Mouse (Mus musculus) urinary bladder, postnatal 10 days (tissue): ENCODE data around the gene Sytl1.

ENCODE experiments used
- DNase-seq: peaks from one replicate; pipeline ENCODE4 v3.0.0; 2022; ENCODE audit warnings: low spot score

Gene Sytl1

DNA sequence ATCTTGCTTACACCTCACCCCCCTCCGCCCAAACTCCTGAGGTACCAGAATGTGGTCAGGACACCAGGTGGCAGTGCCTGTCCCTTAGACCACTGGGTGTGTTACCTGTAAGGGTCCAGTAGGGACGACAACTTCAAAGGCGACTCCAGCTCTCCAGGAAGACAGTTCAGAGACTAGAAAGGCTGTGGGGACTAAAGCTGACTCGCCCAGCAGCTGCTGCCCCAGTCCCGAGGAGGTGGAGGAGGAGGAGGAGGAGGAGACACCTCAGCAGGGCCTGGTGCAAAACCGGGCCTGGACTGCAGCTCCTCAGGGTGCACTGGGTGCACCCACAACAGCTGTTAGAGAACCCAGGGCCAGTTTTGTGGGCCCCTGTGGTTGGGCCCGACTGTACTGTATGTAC is at the start of gene Sytl1:
TSS of gene Sytl1 (minus strand) at position 232 of the 400 bp plus-strand sequence.
- DNase-seq, result no peak

DNA sequence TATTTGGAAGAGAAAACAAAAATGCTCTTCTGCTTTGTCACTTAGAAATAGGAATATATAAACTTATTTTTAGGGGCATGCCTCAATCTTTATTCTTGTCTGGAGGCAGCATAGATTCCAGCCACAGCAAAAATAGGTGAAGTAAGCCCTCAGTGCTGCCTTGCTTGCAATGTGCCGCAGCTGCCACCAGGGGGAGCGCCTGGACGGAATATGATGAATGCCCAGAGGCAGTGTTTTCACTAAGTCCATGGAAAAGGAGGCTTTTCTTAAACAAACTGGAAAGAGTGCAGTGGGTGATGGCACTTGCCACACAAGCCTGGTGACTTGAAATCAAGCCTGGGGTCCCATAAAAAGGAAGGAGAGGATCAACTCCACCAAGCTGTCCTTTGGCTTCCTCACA is 47.0 kb upstream of the Sytl1 start:
- peak; percentile 76 for DNase-seq

DNA sequence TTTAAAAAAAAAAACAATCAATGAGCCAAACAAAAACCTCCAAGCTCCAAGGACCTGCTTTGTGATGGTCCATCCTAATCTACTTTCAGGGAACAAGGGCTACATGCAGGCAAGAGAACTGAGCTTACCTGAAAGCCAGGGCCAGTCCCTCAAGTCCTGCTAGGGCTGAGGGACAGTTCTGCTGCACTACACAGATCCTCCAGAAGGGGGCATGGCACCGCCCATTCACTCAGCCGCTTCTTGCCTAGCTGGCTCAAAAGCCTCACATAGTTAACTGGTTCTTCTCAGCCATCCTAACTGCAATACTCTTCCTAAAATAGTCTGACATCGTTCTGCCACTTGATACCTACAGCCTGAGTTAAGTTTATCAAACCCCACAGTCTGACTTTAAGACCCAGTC is 44.4 kb upstream of the Sytl1 start:
- no peak for DNase-seq

DNA sequence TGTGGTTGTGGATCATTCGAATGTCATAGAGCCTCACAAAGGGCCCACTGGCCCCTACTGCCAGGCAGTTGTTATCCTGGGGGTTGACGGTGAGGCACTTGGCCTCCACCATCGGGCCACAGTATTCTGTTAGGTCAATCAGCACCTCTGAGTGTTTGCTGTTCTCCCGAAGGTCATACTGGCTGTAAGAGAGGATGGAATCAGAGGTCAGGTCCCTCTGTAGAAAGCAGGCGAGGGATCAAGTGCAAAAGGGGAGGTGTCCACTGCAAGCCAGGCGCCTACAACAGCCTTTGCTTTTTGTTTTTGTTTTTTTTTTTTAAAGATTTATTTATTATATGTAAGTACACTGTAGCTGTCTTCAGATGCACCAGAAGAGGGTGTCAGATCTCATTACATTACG is 42.9 kb upstream of the Sytl1 start:
- DNase-seq, result no peak

DNA sequence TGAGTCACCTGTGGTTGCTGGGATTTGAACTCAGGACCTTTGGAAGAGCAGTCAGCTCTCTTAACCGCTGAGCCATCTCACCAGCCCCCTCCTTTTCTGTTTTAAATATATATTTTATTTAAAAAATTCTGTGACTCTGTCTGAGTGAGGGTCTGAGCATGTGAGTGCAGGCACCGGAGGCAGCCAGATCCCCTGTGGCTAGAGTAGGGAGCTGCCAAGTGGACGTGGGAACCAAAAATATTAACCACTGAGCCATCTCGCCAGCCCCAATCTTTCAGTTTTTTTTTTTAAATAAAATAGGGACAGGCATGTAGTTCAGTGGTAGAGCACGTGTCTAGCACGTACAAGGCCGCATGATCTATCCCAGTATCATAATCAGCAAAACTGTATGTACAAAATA is 41.9 kb upstream of the Sytl1 start:
- DNase-seq, result no peak

DNA sequence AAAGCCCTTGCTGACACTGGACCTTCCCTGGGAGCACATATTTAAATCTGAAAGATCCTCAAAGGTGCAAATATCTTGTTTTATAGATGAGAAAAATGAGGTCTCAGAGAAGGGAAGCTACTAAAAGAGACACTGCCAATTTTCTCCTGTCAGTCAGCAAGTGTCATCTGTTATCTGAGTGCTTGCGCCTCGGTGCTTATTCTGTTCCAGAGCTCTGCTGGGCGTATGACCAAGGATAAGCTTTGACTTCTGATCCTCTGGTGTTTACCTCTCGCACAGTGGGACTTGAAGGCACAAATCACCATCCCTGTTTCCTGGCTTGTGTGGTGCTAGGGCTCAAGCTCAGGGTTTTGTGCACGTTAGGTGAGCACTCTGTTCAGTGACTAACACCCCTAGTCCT is 39.8 kb upstream of the Sytl1 start:
- no peak for DNase-seq

DNA sequence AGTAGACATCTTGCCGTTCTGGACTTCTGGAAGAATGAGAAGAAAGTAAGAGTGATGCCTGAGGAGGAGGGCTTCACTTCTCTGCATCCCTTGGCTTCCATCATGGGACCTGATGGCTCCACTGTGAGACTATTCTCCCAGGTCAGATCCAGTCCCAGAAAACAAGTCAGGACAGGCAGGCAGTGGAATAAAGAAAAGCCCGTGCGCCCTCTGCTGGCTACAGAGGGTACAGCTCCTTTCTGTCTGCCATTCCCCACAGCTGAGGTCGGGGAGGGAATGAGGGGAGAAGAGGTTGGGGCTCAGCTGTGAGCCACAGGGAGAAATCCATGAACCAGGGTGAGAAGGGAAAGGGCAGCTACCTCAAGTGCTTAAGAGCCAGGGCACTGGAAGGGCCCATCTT is 38.9 kb upstream of the Sytl1 start:
- no peak for DNase-seq

DNA sequence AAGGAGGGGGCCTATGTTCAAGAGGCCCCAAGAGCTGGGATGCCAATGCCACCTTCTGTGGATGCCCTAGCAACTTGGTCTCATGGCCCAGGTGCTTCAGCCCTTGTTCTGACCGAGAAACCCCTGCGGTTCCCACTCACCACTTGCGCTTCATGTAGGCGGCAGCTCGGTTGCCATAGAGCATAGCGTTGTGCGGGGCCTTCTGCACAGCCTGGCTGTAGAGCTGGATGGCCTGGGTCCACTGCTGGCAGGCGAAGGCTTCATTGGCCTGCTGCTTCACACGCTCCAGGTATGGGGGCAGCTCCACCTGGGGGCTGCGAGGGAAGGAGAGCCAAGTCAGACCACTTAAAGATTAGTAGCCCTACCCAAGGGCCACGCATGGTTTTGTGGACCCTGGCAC is 37.5 kb upstream of the Sytl1 start:
- no peak for DNase-seq

DNA sequence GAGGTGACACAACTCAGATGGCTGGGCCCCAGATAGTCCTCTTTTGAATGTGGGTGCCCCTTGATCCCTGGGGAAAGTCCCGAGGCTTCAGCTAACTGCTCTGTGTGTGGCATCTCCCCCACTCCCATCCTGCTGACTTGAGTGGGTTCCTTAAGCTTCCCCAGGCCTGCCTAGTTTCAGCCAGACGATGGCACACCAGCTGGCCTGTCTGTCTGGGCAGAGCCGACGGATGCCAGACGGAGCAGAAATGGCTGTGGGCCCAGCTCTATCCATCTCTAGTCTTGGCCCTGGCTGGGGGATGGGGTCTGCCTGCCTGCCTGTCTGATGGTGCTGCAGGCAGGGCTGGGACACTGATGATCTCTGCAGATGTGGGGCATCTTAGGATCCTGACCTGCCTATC is 36.8 kb upstream of the Sytl1 start:
- no peak for DNase-seq

DNA sequence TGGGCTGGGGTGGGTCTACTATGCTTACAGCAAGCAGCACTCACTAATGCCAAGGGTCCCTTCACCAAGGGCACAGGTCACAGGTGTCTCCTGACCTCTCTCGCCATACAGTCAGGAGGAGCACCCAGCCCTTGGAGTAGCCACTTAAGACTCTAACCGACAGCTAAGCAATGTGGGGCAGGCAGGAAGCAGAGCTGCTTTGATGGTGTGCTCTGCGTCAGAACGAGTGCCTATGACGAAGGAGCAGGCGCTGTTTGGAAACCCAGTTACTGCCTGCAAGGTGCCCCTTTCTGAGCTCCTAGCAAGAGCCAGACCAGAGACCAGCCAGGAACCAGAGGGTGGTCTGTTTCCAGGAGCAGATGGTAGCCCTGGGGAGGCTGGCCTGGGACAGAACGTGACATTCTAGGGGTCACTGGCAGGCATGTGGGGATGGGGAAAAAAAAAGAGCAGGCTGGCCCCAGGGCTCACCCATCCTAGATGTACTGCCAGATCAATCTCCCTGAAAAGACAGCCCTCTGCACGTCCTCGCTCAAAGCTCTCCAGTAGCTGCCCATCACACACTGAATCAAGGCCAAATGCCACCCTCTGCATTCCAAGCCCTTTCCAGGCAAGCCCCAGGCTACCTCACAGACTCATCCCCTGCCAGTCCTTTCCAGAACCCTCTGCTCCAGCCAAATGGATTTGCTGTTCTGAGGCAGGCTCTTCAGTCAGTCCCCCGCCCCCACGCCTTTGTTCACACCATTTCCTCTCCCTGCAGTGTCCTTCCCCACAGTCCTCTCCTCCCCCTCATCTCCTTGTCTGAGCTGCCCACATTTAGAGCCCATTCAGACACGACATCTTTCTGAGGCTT is 35.8 kb upstream of the Sytl1 start:
- DNase-seq, result no peak

DNA sequence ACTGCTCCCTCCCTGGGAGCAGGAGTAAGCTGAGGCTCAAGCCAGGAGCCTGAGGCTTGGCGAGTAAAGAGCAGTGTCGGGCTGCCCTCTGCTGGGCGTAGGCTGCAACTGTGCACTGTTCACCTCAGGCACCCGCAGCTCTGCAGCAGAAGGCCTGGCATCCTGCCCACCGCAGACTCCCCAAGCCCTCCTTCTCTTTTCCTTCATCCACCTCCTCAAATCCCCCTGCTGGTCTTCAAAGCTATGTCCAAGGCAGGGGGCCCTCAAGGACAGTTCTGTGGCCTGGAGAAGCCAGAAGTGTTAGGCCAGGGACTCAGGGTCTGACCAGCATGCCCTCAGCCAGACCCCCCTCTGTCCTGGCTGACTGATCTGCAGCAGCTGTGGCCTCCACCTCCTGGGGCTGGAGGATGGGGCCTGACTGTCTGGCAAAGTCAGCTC is 34.9 kb upstream of the Sytl1 start:
- DNase-seq, result peak; percentile 54

DNA sequence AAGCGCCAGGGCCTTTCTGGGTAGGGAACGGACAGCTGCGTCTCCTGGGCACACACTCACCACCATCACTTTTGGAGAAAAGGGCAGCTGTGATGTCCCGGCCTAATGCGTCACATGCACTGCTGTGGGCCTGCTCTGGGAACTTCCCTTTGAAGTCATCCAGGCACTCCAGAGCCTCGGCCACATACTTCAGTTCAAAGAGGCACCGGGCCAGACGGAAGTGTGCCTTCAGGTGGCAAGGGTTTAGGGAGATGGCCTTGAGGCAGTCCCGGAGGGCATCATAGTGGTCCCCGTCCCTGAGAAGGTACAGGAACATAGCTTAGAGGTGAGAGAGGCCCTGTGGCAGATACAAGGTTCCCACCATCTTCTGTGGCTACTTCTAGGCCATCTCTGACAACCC is 34.4 kb upstream of the Sytl1 start:
- DNase-seq, result no peak

DNA sequence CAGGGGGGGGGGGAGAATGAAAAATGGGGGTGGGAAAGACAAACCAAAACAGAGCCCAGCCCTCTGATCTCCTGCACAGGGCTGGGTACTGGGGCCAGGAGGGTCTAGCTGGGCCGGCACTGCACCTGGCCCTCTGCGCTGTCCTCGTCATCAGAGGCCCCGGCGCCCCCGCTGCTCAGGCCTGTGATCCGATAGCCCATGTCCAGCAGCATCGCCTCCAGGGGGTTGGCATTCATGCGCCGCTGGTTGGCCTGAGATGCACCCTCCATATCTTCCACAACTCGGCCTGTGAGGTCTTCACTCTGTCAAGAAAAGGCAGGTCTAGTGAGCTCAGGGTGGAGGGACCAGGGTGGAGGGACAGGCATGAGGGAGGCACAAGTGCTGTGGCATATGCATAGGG is 31.2 kb upstream of the Sytl1 start:
- no peak for DNase-seq

DNA sequence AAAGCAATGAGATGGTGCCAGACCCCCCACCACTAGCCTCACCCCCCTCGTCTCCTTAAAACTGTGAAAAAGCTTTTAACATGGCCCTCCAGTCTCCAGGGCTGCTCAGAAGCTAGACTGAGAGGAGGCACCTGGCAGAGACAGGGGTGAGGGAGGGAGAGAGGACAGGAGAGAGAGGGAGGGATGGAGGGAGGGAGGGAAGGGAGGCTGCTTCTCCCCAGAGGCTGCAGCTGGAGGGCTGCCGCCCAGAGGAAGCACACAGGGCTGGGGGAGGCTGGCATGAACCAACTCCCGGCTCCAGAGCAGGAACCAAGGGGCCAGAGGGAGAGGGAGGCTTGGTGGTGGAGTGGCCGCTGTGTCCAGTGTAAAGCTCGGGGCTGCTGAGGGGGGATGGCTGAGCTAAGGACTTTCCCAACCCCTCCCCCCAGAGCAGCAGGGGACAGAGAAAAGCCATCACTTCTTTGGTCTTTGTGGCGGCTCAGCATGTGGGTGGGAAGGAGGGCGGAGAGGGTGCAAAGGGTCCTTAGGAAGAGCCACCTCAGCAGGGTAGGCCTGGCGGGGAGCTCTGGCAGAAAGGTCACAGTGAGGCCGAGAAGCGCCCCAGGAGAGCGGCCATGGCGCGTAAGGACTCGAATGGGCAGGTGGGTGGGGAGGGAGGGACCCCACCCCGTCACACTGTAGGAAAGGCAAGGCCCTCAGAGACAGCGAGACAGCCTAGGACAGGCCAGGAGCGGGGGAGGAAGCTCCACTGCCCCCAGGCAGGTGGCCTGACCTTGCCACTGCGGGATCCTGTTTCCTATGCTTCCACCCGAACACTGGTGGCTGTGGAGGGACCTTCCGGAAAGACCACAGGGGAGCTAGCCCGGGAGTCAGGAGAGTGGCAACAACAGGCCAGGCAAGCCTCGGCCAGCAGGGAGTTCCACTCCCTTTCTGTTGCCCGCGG is 30.3 kb upstream of the Sytl1 start:
- no peak for DNase-seq

DNA sequence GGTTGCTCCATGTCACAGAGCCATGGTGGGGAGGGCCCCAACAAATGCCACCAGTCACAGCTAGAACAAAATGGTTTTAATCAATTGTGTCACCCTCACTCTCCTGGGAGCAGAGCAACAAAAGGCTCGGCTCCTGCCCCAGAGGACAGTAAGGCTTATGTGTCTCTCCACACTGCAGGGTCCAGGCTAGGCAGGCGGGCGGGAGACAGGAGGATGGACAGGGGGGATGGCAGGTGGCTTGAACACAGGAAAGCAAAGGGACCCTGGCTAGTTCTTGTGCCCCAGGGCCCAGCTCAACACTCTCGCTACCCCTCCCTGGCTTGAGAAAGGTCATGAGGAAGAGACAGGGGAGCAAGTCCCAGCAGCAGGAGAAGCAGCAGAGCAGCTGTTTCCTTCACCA is 29.5 kb upstream of the Sytl1 start:
- no peak for DNase-seq

DNA sequence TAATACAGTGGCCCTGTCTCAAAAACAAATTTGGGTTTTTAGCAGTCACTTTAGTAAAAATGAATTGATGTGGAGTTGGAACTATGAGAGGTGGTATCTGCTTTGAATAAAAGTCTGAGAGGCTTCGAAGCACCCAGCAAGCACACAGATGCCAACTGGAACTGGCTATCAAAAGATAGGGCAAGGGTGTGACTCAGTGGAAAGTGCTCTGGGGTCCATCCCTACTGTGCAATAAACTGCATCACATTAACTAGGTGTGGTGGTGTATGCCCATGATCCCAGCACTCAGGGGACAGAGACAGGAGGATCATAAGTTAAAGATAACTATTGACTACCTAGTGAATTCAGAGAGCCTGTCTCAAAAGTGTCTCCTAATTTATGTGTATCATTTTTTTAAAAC is 28.3 kb upstream of the Sytl1 start:
- DNase-seq, result no peak

DNA sequence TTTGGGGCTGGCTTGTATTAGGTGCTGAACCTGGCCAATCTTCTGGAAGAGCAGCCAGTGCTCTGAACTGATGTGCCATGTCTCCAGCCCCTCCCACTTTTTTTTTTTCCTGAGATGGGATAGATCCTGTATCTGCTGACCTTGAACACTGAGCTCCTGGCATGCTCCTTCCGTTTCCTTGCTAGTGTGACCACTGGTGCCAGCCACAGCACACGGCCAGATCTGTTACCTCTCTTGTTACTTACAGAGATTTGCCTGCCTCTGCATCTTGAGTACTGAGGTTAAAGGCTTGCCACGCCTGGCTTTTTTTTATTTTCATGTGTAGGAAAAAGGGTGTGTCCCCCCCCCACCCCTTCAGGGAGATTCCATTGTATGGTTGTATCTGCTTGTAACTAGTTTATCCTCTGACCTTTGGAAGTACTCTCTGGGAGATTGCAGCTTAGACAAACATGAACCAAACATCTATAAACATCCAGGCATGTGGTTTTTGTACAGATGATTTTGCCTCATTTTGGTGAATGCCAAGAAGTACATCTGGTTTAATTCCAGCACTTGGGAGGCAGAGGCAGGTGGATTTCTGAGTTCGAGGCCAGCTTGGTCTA is 23.7 kb upstream of the Sytl1 start:
- DNase-seq, result no peak

DNA sequence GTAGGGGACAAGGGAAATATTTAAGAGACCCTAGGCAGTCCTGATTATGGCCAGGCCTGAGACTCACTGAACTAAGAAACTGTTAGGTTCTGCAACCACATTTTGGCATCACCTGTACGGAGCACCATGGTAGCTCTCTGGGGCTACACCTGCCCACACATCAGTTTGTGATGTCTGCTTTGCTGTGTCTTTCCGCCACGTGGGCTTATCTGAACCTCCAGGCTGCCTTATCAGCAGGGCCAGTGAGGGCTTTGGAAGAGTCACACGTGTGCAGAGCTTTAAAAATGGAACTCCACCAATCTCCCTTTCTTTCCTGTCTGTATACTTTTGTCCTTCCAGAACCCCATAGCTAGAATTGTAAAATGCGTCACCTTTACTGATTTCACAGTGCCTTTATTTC is 23.0 kb upstream of the Sytl1 start:
- no peak for DNase-seq

DNA sequence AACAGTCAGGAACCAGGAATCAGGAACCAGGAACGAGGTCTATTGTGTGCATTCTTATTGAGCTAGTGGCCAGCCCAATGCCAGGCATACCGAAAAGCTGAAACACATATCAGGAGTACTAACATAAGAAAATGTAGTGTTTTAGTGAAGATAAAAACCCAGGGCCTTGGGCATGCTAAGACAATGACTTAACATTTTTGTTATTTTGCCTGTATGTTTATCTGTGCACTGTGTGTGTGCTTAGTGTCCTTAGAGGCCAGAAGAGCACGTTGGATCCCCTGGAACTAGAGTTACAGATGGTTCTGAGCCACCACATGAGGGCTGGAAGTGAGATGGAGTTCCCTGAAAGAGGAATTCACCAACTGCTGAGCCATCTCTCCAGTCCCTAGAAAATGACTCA is 22.4 kb upstream of the Sytl1 start:
- DNase-seq, result no peak

DNA sequence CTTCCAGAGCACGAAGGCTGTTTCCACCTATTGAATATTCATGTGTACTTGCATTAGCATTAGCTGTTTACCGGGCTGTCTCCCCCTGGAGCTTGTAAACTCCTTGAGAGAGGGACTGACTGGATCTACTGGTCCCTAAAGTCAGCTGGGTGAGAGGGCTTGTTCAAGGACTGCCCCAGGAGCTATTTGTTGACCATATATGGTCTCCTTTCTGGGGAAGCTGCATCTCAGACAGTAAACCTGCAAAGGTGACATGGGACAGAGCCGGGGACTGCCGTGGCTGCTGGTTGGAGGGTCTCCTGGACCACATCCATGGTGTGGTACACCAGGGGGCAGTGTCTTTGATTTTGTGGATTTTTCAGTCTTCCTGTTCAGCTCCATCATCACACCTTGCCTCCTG is 19.7 kb upstream of the Sytl1 start:
- DNase-seq, result no peak

DNA sequence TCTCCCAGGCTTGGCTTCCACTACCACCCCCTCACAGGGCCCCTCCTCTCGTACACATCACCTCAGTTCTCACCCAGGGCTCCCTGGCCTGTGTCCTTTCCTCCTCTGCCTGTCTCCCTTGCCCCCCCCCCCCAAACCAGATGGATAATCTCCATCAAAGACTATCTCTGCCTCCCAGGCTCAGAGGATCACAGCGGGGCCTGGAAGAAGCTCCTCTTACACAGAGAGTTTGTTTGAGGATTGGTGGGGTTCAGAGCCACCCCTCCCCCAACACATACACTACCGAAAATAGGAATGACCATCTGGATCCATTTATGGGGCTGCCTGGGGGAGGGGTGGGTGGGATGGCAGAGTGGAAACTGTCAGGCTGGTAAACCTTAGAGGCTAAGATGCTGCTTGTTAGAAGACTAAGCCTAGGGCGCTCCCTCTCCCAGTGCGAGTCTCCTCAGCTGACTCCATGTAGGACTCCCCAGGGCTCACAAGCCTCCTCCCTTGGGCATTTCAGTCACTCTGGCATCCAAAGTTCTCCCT is 19.1 kb upstream of the Sytl1 start:
- DNase-seq, result no peak

DNA sequence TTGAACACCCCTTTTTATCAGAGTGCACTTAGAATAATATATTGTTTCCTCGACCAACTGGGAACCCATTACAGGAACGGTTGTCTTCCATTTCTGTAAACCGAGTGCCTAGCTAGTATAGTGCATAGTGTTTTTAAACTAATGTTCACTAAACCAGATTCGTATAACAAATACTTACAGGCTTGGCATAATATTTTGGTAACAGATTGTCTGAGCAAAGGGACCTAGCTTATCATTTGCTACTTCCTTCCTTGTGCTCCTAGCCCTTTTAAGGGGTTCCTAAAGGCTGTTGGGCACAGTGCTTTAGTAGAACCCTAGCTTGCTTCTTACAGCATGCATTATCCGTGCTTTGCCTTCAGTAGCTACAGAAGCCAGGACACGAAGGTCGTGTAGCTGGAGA is 18.6 kb upstream of the Sytl1 start:
- no peak for DNase-seq

DNA sequence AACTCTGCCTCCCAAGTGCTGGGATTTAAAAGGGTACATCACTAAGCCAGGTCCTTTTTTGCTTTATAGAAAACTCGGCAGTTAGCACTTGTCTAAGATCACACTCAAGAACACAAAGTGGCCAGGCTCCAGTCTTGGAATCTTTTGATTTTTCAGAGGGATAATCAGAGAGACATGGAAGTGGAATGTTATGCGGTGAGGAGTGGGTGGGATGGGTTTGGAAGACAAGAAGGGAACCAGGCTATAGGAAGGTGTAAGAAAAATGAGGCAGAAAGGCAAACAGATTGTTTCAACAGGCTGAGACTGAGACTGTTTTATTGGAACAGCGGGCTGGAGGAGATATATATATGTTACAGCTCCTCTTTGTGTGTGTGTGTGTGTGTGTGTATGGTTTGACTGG is 15.6 kb upstream of the Sytl1 start:
- DNase-seq, result no peak
